Mouse (Mus musculus): ENCODE measurements at regions not wholly inside any gene's neighbourhood (a gene's known extent, or its start where the extent isn't known, plus 50 kb on each side); places are given as distances from the start of the nearest gene placed in this dataset.

DNA sequence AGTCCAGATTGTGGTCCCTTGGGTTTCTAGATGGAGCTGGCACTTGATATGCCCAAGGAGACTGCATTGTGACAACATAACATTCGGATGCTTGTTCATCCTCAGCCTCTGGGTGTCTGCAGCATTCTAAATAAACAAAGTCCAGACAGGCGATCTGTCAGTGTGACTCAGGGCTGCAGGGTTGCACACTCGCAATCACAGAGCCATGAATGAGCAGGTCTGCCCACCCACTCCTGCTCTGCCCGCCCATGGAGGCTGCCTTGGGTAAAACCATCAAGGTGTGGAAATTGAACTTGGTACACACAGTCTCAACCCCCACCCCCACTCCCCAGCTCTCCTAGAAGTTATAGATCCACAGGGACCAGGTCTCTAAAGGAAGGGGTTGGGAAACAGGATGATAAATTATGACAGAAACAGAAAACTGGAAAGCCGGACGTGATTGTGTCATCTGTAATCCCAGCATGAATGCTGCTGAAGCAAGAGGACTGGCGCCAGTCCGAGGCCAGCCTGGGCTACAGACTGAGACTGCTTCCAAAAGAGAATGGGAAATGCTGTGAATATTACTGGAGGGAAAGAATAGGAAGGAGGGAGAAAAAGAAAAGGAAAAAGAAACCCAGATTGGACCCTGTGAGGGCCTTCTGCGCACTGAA, 84.3 kb upstream of the Habp2 start:
- TF ChIP-seq CTCF (conservative IDR thresholded peaks at IDR 0.05; ENCODE audit: low read length) (no peak), NANOG (IDR thresholded peaks at IDR 0.05; ENCODE audit: borderline replicate concordance, low read length) (no peak), POU5F1 (IDR thresholded peaks at IDR 0.05; ENCODE audit: borderline replicate concordance, low read length) (no peak)

Measured in E14TG2a.4 (cell line).